Mouse (Mus musculus): ENCODE measurements around the gene Cfap36. TPM values are rescaled to one million over a fixed set of nuclear protein-coding genes. Genes with fewer than 3 reads are reported as not detected.

Cfap36 gene
- polyA plus RNA-seq, 1 experiment from 2014 or later, result 42.3 TPM

- Histone ChIP-seq H3K4me2 (ENCODE audit: low read length) (peak overlapping the region; percentile 64), H3K4me1 (ENCODE audit: control insufficient read depth in 2 of 2, insufficient read depth in 2 of 2, low read length in 2 of 2) (peaks cover 0 to 14% of the 10 kb centered on the region in 2 experiments; a peak in 3 of 4 replicates), H3K27me3 (ENCODE audit: control insufficient read depth, insufficient read depth, low read length) (no peaks in the 10 kb centered on the region), H3K27ac (replicated peaks in 1 of 2; ENCODE audit: control insufficient read depth in 1 of 2, insufficient read depth in 1 of 2, low read depth in 2 of 2, low read length in 2 of 2) (no peak overlapping the region; a peak in 1 of 4 replicates), H3K9me3 (ENCODE audit: control insufficient read depth, low read length) (no peaks in the 10 kb centered on the region), H3K36me3 (ENCODE audit: control insufficient read depth, insufficient read depth, low read length) (peaks cover 13% of the 10 kb centered on the region), H3K9ac (ENCODE audit: low read length) (no peak overlapping the region), H3K4me3 (ENCODE audit: control insufficient read depth in 1 of 2, insufficient read depth in 1 of 2, low read depth in 1 of 2, low read length in 2 of 2) (peak overlapping the region in 1 of 2 experiments; percentile 82; a peak in 2 of 4 replicates)
- WGBS, result 97% methylated on average over 1 of the region's 1 CpGs
- ATAC-seq (ENCODE audit: insufficient number of reproducible peaks, insufficient read depth, low FRiP score, low read depth), result no peak
These were observed 516 bp upstream of the Cfap36 start for GRCm38 (mm10) chr11:29247725-29248124.

GRCm38 (mm10) chr11:29245988-29246387, 1.2 kb downstream of the Cfap36 start:
- Histone ChIP-seq H3K4me3 (ENCODE audit: control insufficient read depth in 1 of 2, insufficient read depth in 1 of 2, low read depth in 1 of 2, low read length in 2 of 2) (peak overlapping the region in 1 of 2 experiments; percentile 82; a peak in 2 of 4 replicates), H3K27me3 (ENCODE audit: control insufficient read depth, insufficient read depth, low read length) (no peaks in the 10 kb centered on the region), H3K4me2 (ENCODE audit: low read length) (peak overlapping the region; percentile 90), H3K9me3 (ENCODE audit: control insufficient read depth, low read length) (no peaks in the 10 kb centered on the region), H3K4me1 (ENCODE audit: control insufficient read depth in 2 of 2, insufficient read depth in 2 of 2, low read length in 2 of 2) (peaks cover 0 to 16% of the 10 kb centered on the region in 2 experiments; a peak in 3 of 4 replicates), H3K9ac (ENCODE audit: low read length) (peak overlapping the region; percentile 75), H3K27ac (replicated peaks in 1 of 2; ENCODE audit: control insufficient read depth in 1 of 2, insufficient read depth in 1 of 2, low read depth in 2 of 2, low read length in 2 of 2) (no peak overlapping the region), H3K36me3 (ENCODE audit: control insufficient read depth, insufficient read depth, low read length) (peaks cover 26% of the 10 kb centered on the region)
- ATAC-seq (ENCODE audit: insufficient number of reproducible peaks, insufficient read depth, low FRiP score, low read depth), result no peak
- WGBS, result 57% methylated on average over 4 of the region's 4 CpGs

DNA sequence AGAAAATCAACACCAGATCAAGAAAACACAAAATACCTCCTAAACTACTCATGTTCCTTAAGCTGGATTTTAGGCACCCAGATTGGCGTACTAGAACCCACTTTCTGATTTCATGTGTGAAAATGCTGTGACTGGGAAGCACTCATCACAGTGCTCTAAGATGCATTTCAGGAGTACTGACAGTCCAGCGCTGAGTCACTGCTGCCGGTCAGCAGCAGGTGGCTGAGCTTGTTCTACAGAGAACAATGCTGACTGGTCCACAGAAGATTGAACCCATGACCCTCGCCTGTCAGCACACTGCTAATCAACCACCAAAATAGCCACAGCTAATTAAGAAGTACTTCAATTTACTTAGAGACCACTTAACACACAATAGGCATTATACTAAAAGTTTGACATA, 5.2 kb downstream of the Cfap36 start:
- WGBS, result 71% methylated on average over 4 of the region's 4 CpGs
- H3K4me2 ChIP-seq (ENCODE audit: low read length), result no peak overlapping the region

DNA sequence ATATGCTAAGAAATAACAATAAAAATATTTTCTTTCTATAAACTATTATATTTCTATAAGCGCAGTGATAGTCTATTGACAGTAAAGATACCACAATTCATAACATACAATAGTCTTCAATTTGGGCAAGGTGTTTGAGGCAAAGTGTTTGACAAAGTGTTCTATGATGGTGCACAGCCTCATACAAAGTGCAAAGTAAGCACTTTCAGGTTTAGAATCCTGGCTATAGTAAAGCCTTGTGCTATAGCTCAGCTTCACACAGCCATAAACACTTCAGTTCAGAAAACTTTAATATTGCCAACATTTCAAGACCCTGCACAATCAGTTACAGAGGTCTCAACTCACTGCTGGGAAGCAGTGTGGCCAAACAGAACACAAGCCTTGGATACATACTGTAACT, 7.9 kb downstream of the Cfap36 start:
- H3K9me3 ChIP-seq (ENCODE audit: control insufficient read depth, low read length), result no peaks in the 10 kb centered on the region
- no peaks in the 10 kb centered on the region for H3K27me3 ChIP-seq (ENCODE audit: control insufficient read depth, insufficient read depth, low read length)
- no peak overlapping the region for H3K4me3 ChIP-seq (ENCODE audit: control insufficient read depth in 1 of 2, insufficient read depth in 1 of 2, low read depth in 1 of 2, low read length in 2 of 2)
- H3K4me2 ChIP-seq (ENCODE audit: low read length), result no peak overlapping the region
- no peak overlapping the region for H3K27ac ChIP-seq (replicated peaks in 1 of 2; ENCODE audit: control insufficient read depth in 1 of 2, insufficient read depth in 1 of 2, low read depth in 2 of 2, low read length in 2 of 2)
- H3K36me3 ChIP-seq (ENCODE audit: control insufficient read depth, insufficient read depth, low read length), result peaks cover 23% of the 10 kb centered on the region
- H3K9ac ChIP-seq (ENCODE audit: low read length), result no peak overlapping the region
- 98% methylated on average over 1 of the region's 1 CpGs for WGBS
- no peak for ATAC-seq (ENCODE audit: insufficient number of reproducible peaks, insufficient read depth, low FRiP score, low read depth)
- peaks cover 2 to 3% of the 10 kb centered on the region in 2 experiments; a peak in 1 of 4 replicates for H3K4me1 ChIP-seq (ENCODE audit: control insufficient read depth in 2 of 2, insufficient read depth in 2 of 2, low read length in 2 of 2)

More for the DNA sequence above, 5.2 kb downstream of the Cfap36 start:
- H3K9me3 ChIP-seq (ENCODE audit: control insufficient read depth, low read length), result no peaks in the 10 kb centered on the region
- no peaks in the 10 kb centered on the region for H3K27me3 ChIP-seq (ENCODE audit: control insufficient read depth, insufficient read depth, low read length)
- peaks cover 26% of the 10 kb centered on the region for H3K36me3 ChIP-seq (ENCODE audit: control insufficient read depth, insufficient read depth, low read length)
- no peak overlapping the region for H3K27ac ChIP-seq (replicated peaks in 1 of 2; ENCODE audit: control insufficient read depth in 1 of 2, insufficient read depth in 1 of 2, low read depth in 2 of 2, low read length in 2 of 2)
- no peak for ATAC-seq (ENCODE audit: insufficient number of reproducible peaks, insufficient read depth, low FRiP score, low read depth)
- H3K9ac ChIP-seq (ENCODE audit: low read length), result no peak overlapping the region
- peaks cover 3 to 16% of the 10 kb centered on the region in 2 experiments; a peak in 3 of 4 replicates for H3K4me1 ChIP-seq (ENCODE audit: control insufficient read depth in 2 of 2, insufficient read depth in 2 of 2, low read length in 2 of 2)
- no peak overlapping the region for H3K4me3 ChIP-seq (ENCODE audit: control insufficient read depth in 1 of 2, insufficient read depth in 1 of 2, low read depth in 1 of 2, low read length in 2 of 2)

GRCm38 (mm10) chr11:29238551-29238950, 8.7 kb downstream of the Cfap36 start:
- Histone ChIP-seq H3K4me1 (ENCODE audit: control insufficient read depth in 2 of 2, insufficient read depth in 2 of 2, low read length in 2 of 2) (peaks cover 3% of the 10 kb centered on the region in 2 experiments; a peak in 2 of 4 replicates), H3K4me2 (ENCODE audit: low read length) (no peak overlapping the region), H3K27me3 (ENCODE audit: control insufficient read depth, insufficient read depth, low read length) (no peaks in the 10 kb centered on the region), H3K27ac (replicated peaks in 1 of 2; ENCODE audit: control insufficient read depth in 1 of 2, insufficient read depth in 1 of 2, low read depth in 2 of 2, low read length in 2 of 2) (peak overlapping the region in 1 of 2 experiments; percentile 27; a peak in 1 of 4 replicates), H3K9ac (ENCODE audit: low read length) (no peak overlapping the region), H3K4me3 (ENCODE audit: control insufficient read depth in 1 of 2, insufficient read depth in 1 of 2, low read depth in 1 of 2, low read length in 2 of 2) (no peak overlapping the region), H3K9me3 (ENCODE audit: control insufficient read depth, low read length) (no peaks in the 10 kb centered on the region), H3K36me3 (ENCODE audit: control insufficient read depth, insufficient read depth, low read length) (peaks cover 23% of the 10 kb centered on the region)
- no peak for ATAC-seq (ENCODE audit: insufficient number of reproducible peaks, insufficient read depth, low FRiP score, low read depth)
- WGBS, result 54% methylated on average over 3 of the region's 3 CpGs

- H3K4me3 ChIP-seq (ENCODE audit: control insufficient read depth in 1 of 2, insufficient read depth in 1 of 2, low read depth in 1 of 2, low read length in 2 of 2), result no peak overlapping the region
- H3K9me3 ChIP-seq (ENCODE audit: control insufficient read depth, low read length), result no peaks in the 10 kb centered on the region
- H3K4me1 ChIP-seq (ENCODE audit: control insufficient read depth in 2 of 2, insufficient read depth in 2 of 2, low read length in 2 of 2), result peaks cover 3 to 8% of the 10 kb centered on the region in 2 experiments; a peak in 3 of 4 replicates
- no peak overlapping the region for H3K4me2 ChIP-seq (ENCODE audit: low read length)
- no peak overlapping the region for H3K9ac ChIP-seq (ENCODE audit: low read length)
- no peak for ATAC-seq (ENCODE audit: insufficient number of reproducible peaks, insufficient read depth, low FRiP score, low read depth)
- no peaks in the 10 kb centered on the region for H3K27me3 ChIP-seq (ENCODE audit: control insufficient read depth, insufficient read depth, low read length)
- H3K27ac ChIP-seq (replicated peaks in 1 of 2; ENCODE audit: control insufficient read depth in 1 of 2, insufficient read depth in 1 of 2, low read depth in 2 of 2, low read length in 2 of 2), result no peak overlapping the region
- peaks cover 21% of the 10 kb centered on the region for H3K36me3 ChIP-seq (ENCODE audit: control insufficient read depth, insufficient read depth, low read length)
These were observed 9.2 kb downstream of the Cfap36 start for GRCm38 (mm10) chr11:29238047-29238446.

DNA sequence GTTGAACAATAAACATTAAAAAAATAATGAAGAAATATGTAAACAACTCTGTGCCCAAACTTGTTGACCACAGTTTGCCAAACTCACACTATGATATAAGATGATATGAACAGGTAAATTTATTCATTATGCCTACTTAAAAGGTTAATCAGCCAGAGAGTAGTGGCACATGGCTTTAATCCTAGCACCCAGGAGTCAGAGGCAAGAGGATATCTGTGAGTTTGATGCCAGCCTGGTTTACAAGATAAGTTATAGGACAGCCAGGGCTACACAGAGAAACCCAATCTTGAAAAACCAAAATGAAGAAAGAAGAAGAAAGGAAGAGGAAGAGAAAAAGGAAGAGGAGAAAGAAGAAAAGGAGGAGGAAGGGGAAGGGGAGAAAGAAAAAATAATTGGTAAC, 9.8 kb downstream of the Cfap36 start:
- Histone ChIP-seq H3K4me3 (ENCODE audit: control insufficient read depth in 1 of 2, insufficient read depth in 1 of 2, low read depth in 1 of 2, low read length in 2 of 2) (no peak overlapping the region), H3K4me1 (ENCODE audit: control insufficient read depth in 2 of 2, insufficient read depth in 2 of 2, low read length in 2 of 2) (peaks cover 3 to 11% of the 10 kb centered on the region in 2 experiments; a peak in 3 of 4 replicates), H3K4me2 (ENCODE audit: low read length) (no peak overlapping the region), H3K36me3 (ENCODE audit: control insufficient read depth, insufficient read depth, low read length) (peaks cover 14% of the 10 kb centered on the region), H3K27ac (replicated peaks in 1 of 2; ENCODE audit: control insufficient read depth in 1 of 2, insufficient read depth in 1 of 2, low read depth in 2 of 2, low read length in 2 of 2) (no peak overlapping the region), H3K27me3 (ENCODE audit: control insufficient read depth, insufficient read depth, low read length) (no peaks in the 10 kb centered on the region), H3K9ac (ENCODE audit: low read length) (no peak overlapping the region), H3K9me3 (ENCODE audit: control insufficient read depth, low read length) (no peaks in the 10 kb centered on the region)
- ATAC-seq (ENCODE audit: insufficient number of reproducible peaks, insufficient read depth, low FRiP score, low read depth), result no peak

DNA sequence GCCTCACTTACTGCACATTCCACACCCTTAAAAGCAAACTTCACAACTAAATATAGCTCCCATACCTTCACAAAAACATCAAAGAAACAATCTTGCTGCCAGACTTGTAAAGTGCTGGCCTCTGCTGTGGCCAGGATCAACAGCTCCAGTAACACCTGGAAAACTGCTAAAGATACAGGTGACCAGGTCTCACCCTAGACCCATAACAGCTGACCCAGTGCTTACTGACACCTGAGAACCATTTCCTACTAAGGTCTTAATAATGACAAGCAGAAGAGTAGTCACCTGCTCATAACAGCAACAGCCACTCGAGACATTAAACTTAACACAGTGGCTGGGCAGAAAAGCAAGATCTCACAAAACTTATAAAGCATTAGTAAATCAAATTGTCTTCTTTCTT, 13.6 kb downstream of the Cfap36 start:
- H3K36me3 ChIP-seq (ENCODE audit: control insufficient read depth, insufficient read depth, low read length), result peaks cover 35% of the 10 kb centered on the region
- no peaks in the 10 kb centered on the region for H3K9me3 ChIP-seq (ENCODE audit: control insufficient read depth, low read length)
- H3K4me2 ChIP-seq (ENCODE audit: low read length), result no peak overlapping the region
- WGBS, result 73% methylated on average over 1 of the region's 1 CpGs
- no peak overlapping the region for H3K4me3 ChIP-seq (ENCODE audit: control insufficient read depth in 1 of 2, insufficient read depth in 1 of 2, low read depth in 1 of 2, low read length in 2 of 2)
- no peaks in the 10 kb centered on the region for H3K27me3 ChIP-seq (ENCODE audit: control insufficient read depth, insufficient read depth, low read length)
- peaks cover 2 to 9% of the 10 kb centered on the region in 2 experiments; a peak in 3 of 4 replicates for H3K4me1 ChIP-seq (ENCODE audit: control insufficient read depth in 2 of 2, insufficient read depth in 2 of 2, low read length in 2 of 2)
- no peak overlapping the region for H3K9ac ChIP-seq (ENCODE audit: low read length)
- no peak overlapping the region for H3K27ac ChIP-seq (replicated peaks in 1 of 2; ENCODE audit: control insufficient read depth in 1 of 2, insufficient read depth in 1 of 2, low read depth in 2 of 2, low read length in 2 of 2)
- no peak for ATAC-seq (ENCODE audit: insufficient number of reproducible peaks, insufficient read depth, low FRiP score, low read depth)

Measured in heart, embryonic 14.5 days (tissue).